Mouse (Mus musculus): ENCODE measurements around the gene Sec24c. TPM values are rescaled to one million over a fixed set of nuclear protein-coding genes. Genes with fewer than 3 reads are reported as not detected.

The Sec24c gene
- polyA plus RNA-seq, 1 experiment from 2014 or later: 97.3 TPM

DNA sequence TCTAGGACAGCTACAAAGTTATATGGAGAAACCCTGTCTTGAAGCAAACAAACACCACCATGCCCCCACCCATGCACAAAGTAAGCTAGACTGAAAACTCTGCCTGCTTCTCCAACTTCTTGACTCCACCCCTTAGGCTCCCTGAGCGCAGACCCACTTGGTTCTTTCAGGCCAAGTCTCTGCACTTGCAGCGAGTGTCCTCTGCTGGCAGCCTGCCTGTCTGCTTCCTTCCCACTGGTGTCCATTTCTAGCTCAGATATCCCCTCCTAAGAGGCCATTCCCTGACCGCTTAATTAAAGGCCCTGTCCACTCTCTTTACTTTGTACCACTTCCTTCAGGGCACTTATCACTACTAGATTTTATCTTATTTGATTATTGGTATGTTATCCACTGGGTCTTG, 69.5 kb downstream of the Sec24c start:
- no peaks in the 10 kb centered on the region for H3K27me3 ChIP-seq
- peaks cover 3% of the 10 kb centered on the region for H3K4me1 ChIP-seq
- no peak overlapping the region for H3K4me3 ChIP-seq
- H3K36me3 ChIP-seq: peaks cover 73% of the 10 kb centered on the region
- no peak overlapping the region for H3K27ac ChIP-seq
- H3K9me3 ChIP-seq: no peaks in the 10 kb centered on the region
- no peak overlapping the region for H3K9ac ChIP-seq
- H3K4me2 ChIP-seq (replicated peaks): no peak overlapping the region
- ATAC-seq (ENCODE audit: insufficient number of reproducible peaks, insufficient read depth, low FRiP score, low TSS enrichment): no peak
- WGBS: 82% methylated on average over 3 of the region's 3 CpGs

Small RNAs within 50 kb of the gene (microRNA-seq; reads per million reads assigned to microRNA genes)
- 1.6 reads per million for gene Mir6946

Other genes starting within 250 kb of the Sec24c start
- 0.18 and 0.67 TPM in 2 replicates for gene Cfap70, start 222.1 kb upstream of the Sec24c start, polyA plus RNA-seq (2016; fragmentation: Nextera tagmentation; extraction: Ambion mirVana)
- 30.8 and 34.0 TPM in 2 replicates for gene Anxa7, start 194.2 kb upstream of the Sec24c start, polyA plus RNA-seq (2016; fragmentation: Nextera tagmentation; extraction: Ambion mirVana)
- gene Mss51, start 177.4 kb upstream of the Sec24c start, polyA plus RNA-seq (2016; fragmentation: Nextera tagmentation; extraction: Ambion mirVana): 1.4 and 1.6 TPM in 2 replicates
- gene Ppp3cb, start 127.7 kb upstream of the Sec24c start, polyA plus RNA-seq (2016; fragmentation: Nextera tagmentation; extraction: Ambion mirVana): 59.5 and 62.4 TPM in 2 replicates
- gene Usp54, start 33.2 kb upstream of the Sec24c start, polyA plus RNA-seq (2016; fragmentation: Nextera tagmentation; extraction: Ambion mirVana): 10.6 and 11.1 TPM in 2 replicates
- 0.45 and 0.63 TPM in 2 replicates for gene Myoz1, start 17.8 kb upstream of the Sec24c start, polyA plus RNA-seq (2016; fragmentation: Nextera tagmentation; extraction: Ambion mirVana)
- gene Synpo2l, start 6.0 kb upstream of the Sec24c start, polyA plus RNA-seq (2016; fragmentation: Nextera tagmentation; extraction: Ambion mirVana): 6.7 and 8.6 TPM in 2 replicates
- gene Fut11, start 20.7 kb downstream of the Sec24c start, polyA plus RNA-seq (2016; fragmentation: Nextera tagmentation; extraction: Ambion mirVana): 27.4 and 29.3 TPM in 2 replicates
- 233 and 238 TPM in 2 replicates for gene Chchd1, start 28.7 kb downstream of the Sec24c start, polyA plus RNA-seq (2016; fragmentation: Nextera tagmentation; extraction: Ambion mirVana)
- gene Zswim8, start 33.2 kb downstream of the Sec24c start, polyA plus RNA-seq (2016; fragmentation: Nextera tagmentation; extraction: Ambion mirVana): 45.8 and 49.1 TPM in 2 replicates
- 34.7 and 35.1 TPM in 2 replicates for gene Ndst2, start 60.3 kb downstream of the Sec24c start, polyA plus RNA-seq (2016; fragmentation: Nextera tagmentation; extraction: Ambion mirVana)
- 68.7 and 76.5 TPM in 2 replicates for gene Camk2g, start 119.8 kb downstream of the Sec24c start, polyA plus RNA-seq (2016; fragmentation: Nextera tagmentation; extraction: Ambion mirVana)
- gene Plau, start 162.4 kb downstream of the Sec24c start, polyA plus RNA-seq (2016; fragmentation: Nextera tagmentation; extraction: Ambion mirVana): 0.99 and 1.2 TPM in 2 replicates